Mouse (Mus musculus): Measurements from ENCODE around the gene Nxnl2. TPM values are rescaled to one million over a fixed set of nuclear protein-coding genes. Genes with fewer than 3 reads are reported as not detected.

Gene Nxnl2
- polyA plus RNA-seq, 1 experiment from 2014 or later = 4.2 TPM

- no peak overlapping the region for H3K4me2 ChIP-seq (replicated peaks)
- H3K27ac ChIP-seq = no peak overlapping the region
- H3K9ac ChIP-seq = no peak overlapping the region
- no peak for ATAC-seq (ENCODE audit: insufficient number of reproducible peaks, insufficient read depth, low FRiP score, low TSS enrichment)
- no peaks in the 10 kb centered on the region for H3K27me3 ChIP-seq
- no peaks in the 10 kb centered on the region for H3K9me3 ChIP-seq
- H3K36me3 ChIP-seq = peaks cover 44% of the 10 kb centered on the region
- WGBS = 85% methylated on average over 4 of the region's 4 CpGs
- no peaks in the 10 kb centered on the region for H3K4me1 ChIP-seq
- no peak overlapping the region for H3K4me3 ChIP-seq
Observed at GRCm38 (mm10) chr13:51152966-51153669, 17.7 kb upstream of the Nxnl2 start.

GRCm38 (mm10) chr13:51153670-51154030 is 17.2 kb upstream of the Nxnl2 start:
- no peaks in the 10 kb centered on the region for H3K9me3 ChIP-seq
- no peak overlapping the region for H3K9ac ChIP-seq
- H3K4me3 ChIP-seq = no peak overlapping the region
- WGBS = 92% methylated on average over 4 of the region's 4 CpGs
- H3K4me2 ChIP-seq (replicated peaks) = no peak overlapping the region
- no peaks in the 10 kb centered on the region for H3K27me3 ChIP-seq
- H3K4me1 ChIP-seq = no peaks in the 10 kb centered on the region
- no peak overlapping the region for H3K27ac ChIP-seq
- ATAC-seq (ENCODE audit: insufficient number of reproducible peaks, insufficient read depth, low FRiP score, low TSS enrichment) = no peak
- H3K36me3 ChIP-seq = peaks cover 46% of the 10 kb centered on the region

- Histone ChIP-seq H3K9me3 (no peaks in the 10 kb centered on the region), H3K27ac (no peak overlapping the region), H3K36me3 (peaks cover 37% of the 10 kb centered on the region), H3K4me2 (replicated peaks) (no peak overlapping the region), H3K4me3 (no peak overlapping the region), H3K27me3 (no peaks in the 10 kb centered on the region), H3K9ac (no peak overlapping the region), H3K4me1 (no peaks in the 10 kb centered on the region)
- no peak for ATAC-seq (ENCODE audit: insufficient number of reproducible peaks, insufficient read depth, low FRiP score, low TSS enrichment)
- WGBS = 92% methylated on average over 15 of the region's 15 CpGs
Observed at GRCm38 (mm10) chr13:51155178-51156013, 15.4 kb upstream of the Nxnl2 start.

- Histone ChIP-seq H3K4me1 (no peaks in the 10 kb centered on the region), H3K9ac (no peak overlapping the region), H3K4me3 (no peak overlapping the region), H3K27me3 (no peaks in the 10 kb centered on the region), H3K36me3 (peaks cover 36% of the 10 kb centered on the region), H3K9me3 (no peaks in the 10 kb centered on the region), H3K4me2 (replicated peaks) (no peak overlapping the region), H3K27ac (no peak overlapping the region)
- 93% methylated on average over 6 of the region's 6 CpGs for WGBS
- no peak for ATAC-seq (ENCODE audit: insufficient number of reproducible peaks, insufficient read depth, low FRiP score, low TSS enrichment)
Observed at GRCm38 (mm10) chr13:51156014-51156386, 14.8 kb upstream of the Nxnl2 start.

- H3K4me1 ChIP-seq = no peaks in the 10 kb centered on the region
- no peak overlapping the region for H3K9ac ChIP-seq
- peaks cover 36% of the 10 kb centered on the region for H3K36me3 ChIP-seq
Observed at GRCm38 (mm10) chr13:51157291-51157690, 13.5 kb upstream of the Nxnl2 start.

GRCm38 (mm10) chr13:51161672-51162071 is 9.2 kb upstream of the Nxnl2 start:
- no peaks in the 10 kb centered on the region for H3K9me3 ChIP-seq
- no peak for ATAC-seq (ENCODE audit: insufficient number of reproducible peaks, insufficient read depth, low FRiP score, low TSS enrichment)
- WGBS = 83% methylated on average over 2 of the region's 2 CpGs
- no peak overlapping the region for H3K4me3 ChIP-seq
- H3K4me1 ChIP-seq = no peaks in the 10 kb centered on the region
- no peak overlapping the region for H3K9ac ChIP-seq
- H3K27ac ChIP-seq = no peak overlapping the region
- H3K4me2 ChIP-seq (replicated peaks) = no peak overlapping the region
- H3K36me3 ChIP-seq = 0 out of 2 replicates have a peak, but pooled peaks cover 9% of the 10 kb centered on the region
- H3K27me3 ChIP-seq = no peaks in the 10 kb centered on the region

More at GRCm38 (mm10) chr13:51157291-51157690, 13.5 kb upstream of the Nxnl2 start:
- Histone ChIP-seq H3K9me3 (no peaks in the 10 kb centered on the region), H3K27ac (no peak overlapping the region), H3K4me2 (replicated peaks) (no peak overlapping the region), H3K27me3 (no peaks in the 10 kb centered on the region), H3K4me3 (no peak overlapping the region)
- 83% methylated on average over 3 of the region's 3 CpGs for WGBS
- ATAC-seq (ENCODE audit: insufficient number of reproducible peaks, insufficient read depth, low FRiP score, low TSS enrichment) = no peak

GRCm38 (mm10) chr13:51162246-51162645 is 8.6 kb upstream of the Nxnl2 start:
- Histone ChIP-seq H3K4me1 (no peaks in the 10 kb centered on the region), H3K36me3 (0 out of 2 replicates have a peak, but pooled peaks cover 9% of the 10 kb centered on the region), H3K9me3 (no peaks in the 10 kb centered on the region), H3K27ac (no peak overlapping the region), H3K27me3 (no peaks in the 10 kb centered on the region), H3K4me2 (replicated peaks) (no peak overlapping the region), H3K9ac (no peak overlapping the region), H3K4me3 (no peak overlapping the region)
- ATAC-seq (ENCODE audit: insufficient number of reproducible peaks, insufficient read depth, low FRiP score, low TSS enrichment) = no peak
- WGBS = 84% methylated on average over 6 of the region's 6 CpGs

GRCm38 (mm10) chr13:51166711-51167110 is 4.1 kb upstream of the Nxnl2 start:
- Histone ChIP-seq H3K9ac (no peak overlapping the region), H3K4me3 (no peak overlapping the region), H3K4me2 (replicated peaks) (no peak overlapping the region), H3K9me3 (no peaks in the 10 kb centered on the region), H3K27ac (no peak overlapping the region), H3K36me3 (0 out of 2 replicates have a peak, but pooled peaks cover 6% of the 10 kb centered on the region), H3K4me1 (peaks cover 8% of the 10 kb centered on the region; the same call in 1 of the 2 replicates), H3K27me3 (peaks cover 8% of the 10 kb centered on the region)
- WGBS = 58% methylated on average over 11 of the region's 11 CpGs
- ATAC-seq (ENCODE audit: insufficient number of reproducible peaks, insufficient read depth, low FRiP score, low TSS enrichment) = no peak

GRCm38 (mm10) chr13:51170215-51170614 is 607 bp upstream of the Nxnl2 start:
- H3K27me3 ChIP-seq = peaks cover 19% of the 10 kb centered on the region
- H3K4me2 ChIP-seq (replicated peaks) = peak overlapping the region; percentile 99
- 34% methylated on average over 11 of the region's 11 CpGs for WGBS
- peaks cover 10% of the 10 kb centered on the region; the same call in 1 of the 2 replicates for H3K4me1 ChIP-seq
- 0 out of 2 replicates have a peak, but pooled peaks cover 3% of the 10 kb centered on the region for H3K9me3 ChIP-seq
- no peak overlapping the region for H3K9ac ChIP-seq
- peak overlapping the region; percentile 56 for H3K4me3 ChIP-seq
- no peaks in the 10 kb centered on the region for H3K36me3 ChIP-seq
- no peak overlapping the region for H3K27ac ChIP-seq
- no peak for ATAC-seq (ENCODE audit: insufficient number of reproducible peaks, insufficient read depth, low FRiP score, low TSS enrichment)

GRCm38 (mm10) chr13:51172601-51173000 is 1.8 kb downstream of the Nxnl2 start:
- 80% methylated on average over 7 of the region's 7 CpGs for WGBS
- no peak overlapping the region for H3K4me3 ChIP-seq

GRCm38 (mm10) chr13:51178932-51179331 is 8.1 kb downstream of the Nxnl2 start:
- ATAC-seq (ENCODE audit: insufficient number of reproducible peaks, insufficient read depth, low FRiP score, low TSS enrichment) = no peak
- Histone ChIP-seq H3K4me3 (no peak overlapping the region), H3K4me2 (replicated peaks) (no peak overlapping the region), H3K4me1 (peaks cover 3% of the 10 kb centered on the region; the same call in 1 of the 2 replicates), H3K9me3 (no peaks in the 10 kb centered on the region), H3K27me3 (no peaks in the 10 kb centered on the region), H3K9ac (no peak overlapping the region), H3K36me3 (no peaks in the 10 kb centered on the region), H3K27ac (no peak overlapping the region)
- 85% methylated on average over 10 of the region's 10 CpGs for WGBS

More at GRCm38 (mm10) chr13:51172601-51173000, 1.8 kb downstream of the Nxnl2 start:
- H3K9me3 ChIP-seq = 0 out of 2 replicates have a peak, but pooled peaks cover 3% of the 10 kb centered on the region
- no peak overlapping the region for H3K4me2 ChIP-seq (replicated peaks)
- H3K4me1 ChIP-seq = peaks cover 10% of the 10 kb centered on the region; the same call in 1 of the 2 replicates
- no peaks in the 10 kb centered on the region for H3K36me3 ChIP-seq
- H3K27me3 ChIP-seq = peaks cover 19% of the 10 kb centered on the region
- ATAC-seq (ENCODE audit: insufficient number of reproducible peaks, insufficient read depth, low FRiP score, low TSS enrichment) = no peak
- H3K9ac ChIP-seq = no peak overlapping the region
- H3K27ac ChIP-seq = no peak overlapping the region

GRCm38 (mm10) chr13:51179362-51179761 is 8.5 kb downstream of the Nxnl2 start:
- ATAC-seq (ENCODE audit: insufficient number of reproducible peaks, insufficient read depth, low FRiP score, low TSS enrichment) = no peak
- H3K9ac ChIP-seq = no peak overlapping the region
- no peak overlapping the region for H3K4me3 ChIP-seq
- H3K9me3 ChIP-seq = no peaks in the 10 kb centered on the region
- peaks cover 3% of the 10 kb centered on the region; the same call in 1 of the 2 replicates for H3K4me1 ChIP-seq
- WGBS = 62% methylated on average over 3 of the region's 3 CpGs
- H3K4me2 ChIP-seq (replicated peaks) = no peak overlapping the region
- no peak overlapping the region for H3K27ac ChIP-seq
- no peaks in the 10 kb centered on the region for H3K27me3 ChIP-seq
- no peaks in the 10 kb centered on the region for H3K36me3 ChIP-seq
